Mouse (Mus musculus) hindbrain, postnatal 0 days (tissue): ENCODE measurements around the gene Col4a2. TPM values are rescaled to one million over a fixed set of nuclear protein-coding genes. Genes with fewer than 3 reads are reported as not detected.
A peak's percentile ranks its signal among the peaks of the same experiment; 100 is the strongest.

Source experiments
- ATAC-seq: fragments of 200-750 bp; cut with Nextera tagmentation; 2 replicates; pipeline ENCODE4 v1.8.0; 2017; ENCODE audit warnings: mild to moderate bottlenecking, moderate TSS enrichment, moderate library complexity
- DNase-seq: peaks from one replicate; pipeline ENCODE4 v3.0.0-alpha.2; 2015; ENCODE audit warnings: low spot score
- H3K27ac ChIP-seq: fragments of 300-500 bp; sonication (generic); 2 replicates; pipeline ENCODE4 v1.5.1; 2014; ENCODE audit warnings: mild to moderate bottlenecking
- H3K27me3 ChIP-seq: fragments of 300-500 bp; sonication (generic); 2 replicates; pipeline ENCODE4 v1.6.1; 2014; ENCODE audit warnings: low read length, mixed read lengths; ENCODE audit not compliant: insufficient read depth
- H3K36me3 ChIP-seq: fragments of 300-500 bp; sonication (generic); 2 replicates; pipeline ENCODE4 v1.6.1; 2014; ENCODE audit warnings: low read length, mixed read lengths; ENCODE audit not compliant: insufficient read depth
- H3K4me1 ChIP-seq: fragments of 300-500 bp; sonication (generic); 2 replicates; pipeline ENCODE4 v1.6.1; 2014; ENCODE audit warnings: antibody characterized with exemption, low read length, mixed read lengths; ENCODE audit not compliant: insufficient read depth
- H3K4me2 ChIP-seq: fragments of 300-500 bp; sonication (generic); 2 replicates; pipeline ENCODE4 v1.6.1; 2014; ENCODE audit warnings: low read depth, mild to moderate bottlenecking, low read length, moderate library complexity, mixed read lengths
- H3K4me3 ChIP-seq: fragments of 300-500 bp; sonication (generic); 2 replicates; pipeline ENCODE4 v1.5.1; 2014; ENCODE audit warnings: low read length
- H3K9ac ChIP-seq: fragments of 300-500 bp; sonication (generic); replicated peaks from 2 replicates; pipeline ENCODE4 v1.6.1; 2014; ENCODE audit warnings: mild to moderate bottlenecking, low read length, moderate library complexity, mixed read lengths
- H3K9me3 ChIP-seq: fragments of 300-500 bp; sonication (generic); 2 replicates; pipeline ENCODE4 v1.6.1; 2016; ENCODE audit warnings: low read length, mixed read lengths
- CTCF ChIP-seq: IDR thresholded peaks from 2 replicates; pipeline ENCODE4 v1.5.1; 2016; ENCODE audit warnings: antibody characterized with exemption, control low read depth, low read depth
- WGBS: fragments of 180-500 bp; shearing (Covaris S2); extraction: QIAGEN DNeasy Blood & Tissue Kit; methylation state at CpG from one replicate; pipeline ENCODE4 v1.1.7; 2014; 5-methylcytosine and 5-hydroxymethylcytosine counted together
- polyA plus RNA-seq: library from polyadenylated mRNA; unstranded; fragments of >200 nt; fragmentation: Nextera tagmentation; extraction: Ambion mirVana; gene quantifications from 2 replicates; pipeline ENCODE4 v1.2.1, GENCODE M21; 2015
- total RNA-seq: library from RNA; depleted of rRNA; stranded (reverse); fragments of >200 nt; gene quantifications from 2 replicates; pipeline ENCODE4 v1.2.3, GENCODE M21; 2014

Gene Col4a2
- total and polyA plus RNA-seq, 2 experiments from 2014 or later = 27.8 to 76.6 TPM

GRCm38 (mm10) chr8:11419232-11419631 lies 106.6 kb downstream of the Col4a2 start:
- Histone ChIP-seq H3K27me3 (no peaks in the 10 kb centered on the region), H3K4me2 (peak overlapping the region; percentile 1; the same call in 1 of the 2 replicates), H3K36me3 (no peaks in the 10 kb centered on the region), H3K9me3 (no peaks in the 10 kb centered on the region), H3K4me1 (peaks cover 6% of the 10 kb centered on the region; the same call in 1 of the 2 replicates), H3K4me3 (no peak overlapping the region), H3K9ac (no peak overlapping the region), H3K27ac (peak overlapping the region; percentile 49)
- 24% methylated on average over 6 of the region's 6 CpGs for WGBS
- DNase-seq = peak; percentile 86
- no peak for TF ChIP-seq CTCF
- ATAC-seq = peak; percentile 90

DNA sequence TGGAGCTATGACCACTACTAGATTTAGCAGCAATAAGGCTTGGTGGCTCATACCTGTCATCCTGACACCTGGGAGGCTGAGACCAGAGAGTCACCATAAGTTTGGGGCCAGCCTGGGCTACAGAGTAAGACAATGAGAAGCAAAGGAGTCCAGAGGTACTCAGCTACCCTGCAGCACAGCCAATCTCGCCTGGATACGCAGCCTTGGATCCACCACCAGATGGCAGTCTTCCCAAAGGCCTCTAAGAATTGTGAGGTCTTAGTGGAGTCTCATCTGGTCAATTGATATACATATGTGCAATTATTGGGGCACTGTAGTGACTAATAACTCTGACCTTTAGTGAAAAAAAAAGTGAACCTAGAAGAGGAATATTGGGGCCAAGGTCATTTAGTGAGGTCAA lies 107.0 kb downstream of the Col4a2 start:
- 13% methylated on average over 2 of the region's 2 CpGs for WGBS
- DNase-seq (peak; percentile 86), ATAC-seq (peak; percentile 48)
- no peak overlapping the region for H3K4me3 ChIP-seq
- H3K4me1 ChIP-seq = peaks cover 2% of the 10 kb centered on the region; the same call in 1 of the 2 replicates
- H3K27me3 ChIP-seq = no peaks in the 10 kb centered on the region
- no peak overlapping the region for H3K4me2 ChIP-seq
- H3K27ac ChIP-seq = peak overlapping the region; percentile 49
- peak; percentile 90 for TF ChIP-seq CTCF
- no peaks in the 10 kb centered on the region for H3K9me3 ChIP-seq
- H3K36me3 ChIP-seq = no peaks in the 10 kb centered on the region
- no peak overlapping the region for H3K9ac ChIP-seq

DNA sequence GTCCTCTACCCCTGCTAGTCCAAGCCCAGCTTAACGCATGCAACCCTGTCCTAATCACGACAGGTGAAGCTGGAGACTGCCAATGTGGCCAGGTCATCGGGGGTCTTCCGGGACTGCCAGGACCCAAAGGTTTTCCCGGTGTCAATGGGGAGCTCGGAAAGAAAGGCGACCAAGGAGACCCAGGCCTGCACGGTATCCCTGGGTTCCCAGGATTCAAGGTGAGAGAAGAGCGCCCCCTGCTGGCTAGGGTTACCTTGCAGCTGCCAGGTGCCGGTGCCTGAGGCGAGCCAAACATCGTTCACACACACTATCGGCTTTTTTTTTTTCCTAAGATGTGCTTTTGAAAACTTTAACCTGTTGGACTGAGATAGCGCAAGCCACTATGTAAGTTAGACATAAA lies 108.5 kb downstream of the Col4a2 start:
- whole genome bisulfite sequencing = 51% methylated on average over 14 of the region's 14 CpGs
- no peaks in the 10 kb centered on the region; the same call in 1 of the 2 replicates for H3K4me1 ChIP-seq
- no peak overlapping the region for H3K9ac ChIP-seq
- H3K27me3 ChIP-seq = no peaks in the 10 kb centered on the region
- no peak overlapping the region for H3K27ac ChIP-seq
- no peak overlapping the region for H3K4me2 ChIP-seq
- TF ChIP-seq CTCF = peak; percentile 69
- no peaks in the 10 kb centered on the region for H3K9me3 ChIP-seq
- H3K4me3 ChIP-seq = no peak overlapping the region
- no peaks in the 10 kb centered on the region for H3K36me3 ChIP-seq
- DNase-seq (peak; percentile 43), ATAC-seq (no peak)

- H3K36me3 ChIP-seq = no peaks in the 10 kb centered on the region
- ATAC-seq = no peak
- H3K9me3 ChIP-seq = no peaks in the 10 kb centered on the region
- no peaks in the 10 kb centered on the region; the same call in 1 of the 2 replicates for H3K4me1 ChIP-seq
- DNase-seq = no peak
- no peaks in the 10 kb centered on the region for H3K27me3 ChIP-seq
- H3K9ac ChIP-seq = no peak overlapping the region
- H3K4me3 ChIP-seq = no peak overlapping the region
- H3K4me2 ChIP-seq = no peak overlapping the region
- TF ChIP-seq CTCF = no peak
- WGBS = 75% methylated on average over 6 of the region's 6 CpGs
- H3K27ac ChIP-seq = no peak overlapping the region
Measured at GRCm38 (mm10) chr8:11421968-11422367, 109.4 kb downstream of the Col4a2 start.

GRCm38 (mm10) chr8:11423091-11423490 lies 110.5 kb downstream of the Col4a2 start:
- TF ChIP-seq CTCF = peak; percentile 77
- Histone ChIP-seq H3K4me1 (no peaks in the 10 kb centered on the region; the same call in 1 of the 2 replicates), H3K4me2 (no peak overlapping the region), H3K27me3 (no peaks in the 10 kb centered on the region), H3K4me3 (no peak overlapping the region), H3K36me3 (no peaks in the 10 kb centered on the region), H3K9ac (no peak overlapping the region), H3K9me3 (no peaks in the 10 kb centered on the region), H3K27ac (no peak overlapping the region)
- WGBS = 52% methylated on average over 7 of the region's 7 CpGs
- ATAC-seq (no peak), DNase-seq (peak; percentile 31)

GRCm38 (mm10) chr8:11430688-11431087 lies 118.1 kb downstream of the Col4a2 start:
- Histone ChIP-seq H3K27me3 (no peaks in the 10 kb centered on the region), H3K9me3 (no peaks in the 10 kb centered on the region), H3K27ac (no peak overlapping the region), H3K4me3 (no peak overlapping the region), H3K4me2 (no peak overlapping the region), H3K9ac (no peak overlapping the region), H3K36me3 (0 out of 2 replicates have a peak, but pooled peaks cover under 1% of the 10 kb centered on the region), H3K4me1 (no peaks in the 10 kb centered on the region)
- ATAC-seq = no peak; the same call in 1 of the 2 replicates
- 64% methylated on average over 5 of the region's 5 CpGs for WGBS
- peak; percentile 55 for TF ChIP-seq CTCF
- no peak for DNase-seq

- ATAC-seq (no peak), DNase-seq (no peak)
- Histone ChIP-seq H3K9ac (no peak overlapping the region), H3K4me1 (no peaks in the 10 kb centered on the region), H3K4me2 (no peak overlapping the region), H3K27me3 (no peaks in the 10 kb centered on the region), H3K36me3 (0 out of 2 replicates have a peak, but pooled peaks cover 4% of the 10 kb centered on the region), H3K27ac (no peak overlapping the region), H3K9me3 (no peaks in the 10 kb centered on the region), H3K4me3 (no peak overlapping the region)
- WGBS = 60% methylated on average over 12 of the region's 12 CpGs
- TF ChIP-seq CTCF = no peak
Measured at GRCm38 (mm10) chr8:11437862-11438261, 125.3 kb downstream of the Col4a2 start.
